In the genomic region with DNA sequence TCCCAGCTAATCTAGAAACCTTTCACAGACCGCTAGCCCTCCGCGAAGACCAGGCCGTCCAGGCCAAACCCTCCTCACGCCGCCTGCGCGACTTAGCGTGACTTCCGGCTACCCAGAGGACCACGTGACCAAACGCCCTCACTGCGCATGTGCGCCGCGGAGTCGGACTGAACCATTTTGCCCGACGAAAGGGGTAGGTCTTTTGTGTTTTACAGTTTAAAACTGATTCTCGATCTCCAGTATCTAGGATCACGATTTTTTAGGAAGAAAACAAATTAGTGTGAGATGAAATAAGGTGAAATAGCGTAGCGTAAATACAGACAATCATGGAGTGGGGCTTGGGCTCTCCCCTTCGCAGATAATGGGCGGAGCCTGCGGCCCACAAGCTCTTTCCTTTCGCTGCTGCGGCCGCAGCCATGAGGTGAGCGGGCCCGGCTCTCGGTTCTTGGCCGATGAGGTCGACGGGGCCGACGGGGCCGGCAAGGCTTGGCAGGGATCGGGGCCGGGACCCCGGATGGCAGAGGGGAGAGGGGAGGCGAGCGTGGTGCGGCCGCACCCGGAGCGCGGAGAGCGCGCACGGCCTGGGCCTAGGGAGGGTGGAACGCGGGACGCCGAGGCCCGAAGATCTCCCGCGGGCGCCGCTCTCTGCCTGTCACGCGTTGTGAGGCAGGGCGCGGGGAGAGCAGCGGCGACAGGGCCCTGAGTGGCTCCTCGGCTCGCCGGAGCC, we compare ENCODE assay signal across 8 mouse cellular contexts. TPM values are rescaled to one million over a fixed set of nuclear protein-coding genes. Genes with fewer than 3 reads are reported as not detected.
A peak's percentile ranks its signal among the peaks of the same experiment; 100 is the strongest.
DNase-seq lines count a peak whose midpoint lies in the region; ATAC-seq lines count a peak whose summit lies in the region.

A gene (plus strand): TSS at position 141 of the 727 bp plus-strand sequence.

- H3K4me3 ChIP-seq in intestine, embryonic 14.5 days (ENCODE audit: low read depth, low read length), result peak within 1 kb of the TSS; percentile 100

- H3K36me3 ChIP-seq in intestine, embryonic 14.5 days (ENCODE audit: control insufficient read depth, insufficient read depth, low read length), result peaks cover 35% of the 10 kb centered on the region

- H3K4me2 ChIP-seq in intestine, embryonic 14.5 days (ENCODE audit: low read length), result peak within 1 kb of the TSS; percentile 98

- no peaks in the 10 kb centered on the region for H3K9me3 ChIP-seq in intestine, embryonic 14.5 days (ENCODE audit: control insufficient read depth, low read length)

- H3K4me1 ChIP-seq in intestine, embryonic 14.5 days (replicated peaks; ENCODE audit: control insufficient read depth, insufficient read depth, low read length), result peaks cover 13% of the 10 kb centered on the region

- intact Hi-C loops in left cerebral cortex, postnatal 14 days (cut with DNase I), result no loop called here

- H3K27me3 ChIP-seq in intestine, embryonic 14.5 days (replicated peaks; ENCODE audit: control insufficient read depth, insufficient read depth, low read length), result no peaks in the 10 kb centered on the region

- H3K9ac ChIP-seq in intestine, embryonic 14.5 days (ENCODE audit: low read length), result peak within 1 kb of the TSS; percentile 100

- peak within 1 kb of the TSS; percentile 87 for H3K27ac ChIP-seq in intestine, embryonic 14.5 days (ENCODE audit: low read depth)

- under 1% methylated on average over 67 of the region's 69 CpGs for WGBS in intestine, embryonic 14.5 days

- DNase-seq in adrenal gland, adult (ENCODE audit: inconsistent age in 2 of 2, low spot score in 1 of 2), result peak; percentile 94 to 98
- DNase-seq in embryo, embryonic 10.5 days (ENCODE audit: low spot score), result peak; percentile 94
- DNase-seq in gastrocnemius, postnatal 25 days, result peak; percentile 84
- DNase-seq in intestine, embryonic 14.5 days (ENCODE audit: low spot score), result peak; percentile 93
- DNase-seq in left cerebral cortex, postnatal 14 days (ENCODE audit: low spot score in 2 of 2), result peak; percentile 93 to 94
- DNase-seq in mesoderm, embryonic 11.5 days (ENCODE audit: low read depth, low spot score), result peak; percentile 96
- peak; percentile 82 to 84 for DNase-seq in right cerebral cortex, postnatal 36 days (ENCODE audit: low spot score in 2 of 2)
- peak; percentile 90 for DNase-seq in yolk sac, embryonic 10.5 days (ENCODE audit: low spot score)

- ATAC-seq in intestine, embryonic 14.5 days (replicated peaks; ENCODE audit: low FRiP score, low TSS enrichment, low read depth), result peak; percentile 71

RNA-seq across cellular contexts. Expression of the gene that starts here (rescaled TPM):
- 100 to 1,000 TPM; 421 to 453 TPM for total RNA-seq in gastrocnemius, postnatal 25 days (2021)
- polyA plus RNA-seq in intestine, embryonic 14.5 days (2014; fragmentation: Nextera tagmentation; extraction: Ambion mirVana), result 1,242 TPM in 2 replicates
- 100 to 1,000 TPM; 536 to 545 TPM for total RNA-seq in left cerebral cortex, postnatal 14 days (2021)

Comparison
In these comparisons a context has a peak if more than half of its experiments do, and no peak if none do; other contexts are left out.
1. Peak in every context shown above with its lines: DNase-seq, ATAC-seq, H3K4me3 ChIP-seq and H3K27ac ChIP-seq.